Mouse (Mus musculus) R1 (cell line): Measurements from ENCODE around the gene Glrx.

Source experiments
- DNase-seq: peaks from one replicate; pipeline ENCODE4 v3.0.0-alpha.2; 2018; ENCODE audit warnings: low read depth, low spot score

The Glrx gene

GRCm38 (mm10) chr13:75833499-75833898, 6.2 kb upstream of the Glrx start:
- DNase-seq = no peak

DNA sequence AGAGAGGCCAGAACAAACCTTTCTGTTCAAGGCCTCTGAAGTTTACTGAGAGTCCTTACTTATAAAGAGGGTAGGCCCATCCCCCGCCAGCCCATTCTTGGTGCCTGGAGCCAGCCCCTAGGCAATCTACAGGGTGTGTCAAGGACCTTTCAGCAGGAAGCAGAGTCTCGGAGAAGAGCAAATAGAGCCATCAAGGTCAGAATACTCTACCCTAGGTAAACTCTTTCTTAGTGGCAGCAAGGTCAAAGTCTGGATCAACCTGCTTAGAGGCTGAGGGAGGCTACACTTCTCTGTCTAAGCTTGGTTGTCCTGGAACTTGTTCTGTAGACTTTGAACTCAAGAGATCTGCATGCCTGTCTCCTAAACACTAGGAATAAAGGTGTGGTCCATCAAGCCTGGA, 4.2 kb upstream of the Glrx start:
- DNase-seq = peak; percentile 92

GRCm38 (mm10) chr13:75838506-75838905, 1.2 kb upstream of the Glrx start:
- no peak for DNase-seq

- no peak for DNase-seq
Observed at GRCm38 (mm10) chr13:75840752-75841285, 1.2 kb downstream of the Glrx start.

- no peak for DNase-seq
Observed at GRCm38 (mm10) chr13:75841950-75842349, 2.3 kb downstream of the Glrx start.

GRCm38 (mm10) chr13:75843331-75843730, 3.7 kb downstream of the Glrx start:
- DNase-seq = no peak

DNA sequence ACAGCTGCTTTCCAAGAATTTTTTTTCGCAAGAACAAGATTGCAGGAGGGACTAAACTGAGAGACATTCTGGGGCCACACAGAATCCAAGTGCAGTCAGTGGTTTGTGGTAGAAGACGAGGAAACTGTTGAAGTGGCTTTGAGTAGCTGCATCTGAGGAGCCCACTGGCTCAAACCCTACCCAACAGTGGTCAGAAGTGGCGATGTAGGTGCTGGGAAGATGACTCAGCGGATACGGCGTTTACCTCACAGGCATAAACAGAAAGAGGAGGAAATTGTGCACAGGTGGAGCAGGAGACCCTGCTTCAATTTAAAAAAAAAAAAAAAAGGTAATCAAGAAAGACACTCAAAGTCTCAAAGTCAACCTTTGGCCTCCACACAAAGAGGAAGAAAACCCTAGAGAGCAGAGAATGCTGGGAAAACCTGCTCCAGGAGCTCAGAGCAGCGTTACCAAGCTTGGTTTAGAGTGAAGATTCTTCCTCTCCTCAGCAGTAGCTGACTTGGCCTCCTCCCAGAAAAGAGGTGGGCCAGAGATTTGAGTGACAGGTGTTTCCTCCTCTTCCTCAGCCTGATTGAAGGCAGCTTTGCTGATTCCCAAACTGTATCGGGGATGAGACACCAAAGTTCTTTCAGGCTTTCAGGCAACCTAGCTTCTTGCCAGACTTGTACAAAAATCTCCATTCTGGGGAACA, 4.5 kb downstream of the Glrx start:
- peak; percentile 52 for DNase-seq

- no peak for DNase-seq
Observed at GRCm38 (mm10) chr13:75844833-75845518, 5.3 kb downstream of the Glrx start.

DNA sequence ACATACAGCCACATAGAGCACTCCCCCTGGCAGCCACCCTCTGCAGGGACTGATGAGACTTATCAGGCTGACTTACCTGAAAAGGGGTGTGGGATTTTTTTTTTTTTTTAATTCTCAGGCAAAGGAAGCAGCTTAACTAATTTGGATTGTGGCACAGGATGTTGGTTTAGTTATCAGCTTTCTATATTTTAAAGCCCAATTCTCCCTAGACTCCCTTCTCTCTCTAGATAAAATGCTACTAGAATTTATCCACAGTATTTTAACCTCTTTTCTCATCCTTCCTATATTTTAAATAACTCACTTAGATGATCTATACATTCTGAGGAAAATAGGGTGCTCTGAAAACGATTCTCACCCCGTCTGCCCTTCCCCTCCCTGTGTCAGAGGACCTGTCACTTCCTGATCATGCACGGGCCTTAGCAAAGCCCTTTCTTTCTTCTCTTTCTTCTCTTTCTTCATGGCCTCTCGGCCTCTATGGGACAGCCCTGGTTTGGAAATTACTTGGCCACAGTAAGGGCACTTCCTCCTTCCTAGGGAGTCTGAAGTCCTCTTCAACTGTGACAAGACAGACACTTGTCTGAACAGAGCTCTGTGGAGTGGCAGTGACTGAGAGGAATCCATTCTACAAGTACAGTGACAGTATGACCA, 6.0 kb downstream of the Glrx start:
- no peak for DNase-seq

DNA sequence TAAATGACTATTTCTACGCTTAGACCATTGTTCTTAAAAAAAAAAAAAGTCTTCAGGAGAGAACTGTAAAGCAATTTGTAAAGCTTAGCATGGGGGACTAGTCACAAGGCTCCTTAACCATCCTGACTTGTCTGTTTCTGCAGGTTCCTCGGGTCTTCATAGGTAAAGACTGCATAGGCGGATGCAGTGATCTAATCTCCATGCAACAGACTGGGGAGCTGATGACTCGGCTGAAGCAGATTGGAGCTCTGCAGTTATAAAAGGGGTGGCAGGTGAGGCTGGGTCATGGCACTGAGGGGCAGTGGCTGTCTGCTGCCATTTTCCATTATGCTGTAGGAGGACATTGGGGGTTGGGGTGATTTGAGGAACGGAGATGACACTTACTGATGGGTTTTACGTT, 7.4 kb downstream of the Glrx start:
- DNase-seq = no peak

DNA sequence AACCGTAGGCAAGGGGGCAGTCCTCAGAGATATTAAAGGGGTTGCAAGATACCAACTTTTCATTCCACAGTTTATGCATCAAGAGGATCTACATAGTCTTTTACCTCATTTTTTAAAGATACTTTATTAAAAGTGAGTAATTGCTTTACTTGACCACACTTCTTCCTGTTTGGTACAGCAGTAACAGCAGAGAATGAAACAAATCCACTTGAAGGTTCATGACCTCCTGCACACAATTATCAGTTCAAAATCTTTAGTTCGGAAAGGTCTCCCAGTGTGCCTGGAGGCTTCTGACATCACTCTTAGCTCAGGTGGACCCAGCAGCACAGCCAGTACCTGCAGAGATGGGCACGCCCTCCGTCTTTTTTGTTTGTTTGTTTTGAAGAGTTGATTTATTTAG, 12.4 kb downstream of the Glrx start:
- DNase-seq = no peak

- no peak for DNase-seq
Observed at GRCm38 (mm10) chr13:75853118-75853517, 13.4 kb downstream of the Glrx start.

- DNase-seq = no peak
Observed at GRCm38 (mm10) chr13:75859264-75859844, 19.7 kb downstream of the Glrx start.

GRCm38 (mm10) chr13:75865486-75866184, 26.0 kb downstream of the Glrx start:
- no peak for DNase-seq

DNA sequence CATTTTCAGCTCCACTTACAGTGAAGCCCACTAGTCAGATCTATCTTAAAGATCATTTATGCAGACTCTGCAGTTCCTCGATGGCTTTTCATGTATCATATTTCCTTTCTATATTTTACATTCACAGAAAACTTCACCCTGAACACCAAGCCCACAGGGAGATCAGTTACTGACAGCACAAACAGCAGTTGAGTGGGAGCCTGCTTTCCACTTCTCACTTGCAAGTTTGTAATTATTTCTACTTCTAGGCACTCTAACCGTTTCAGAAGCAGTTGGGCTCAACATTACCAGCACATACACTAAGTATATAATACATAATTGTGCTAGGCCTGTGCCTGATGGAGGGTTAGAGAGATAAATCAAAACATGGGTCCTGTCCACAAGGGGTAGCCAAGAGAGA, 28.2 kb downstream of the Glrx start:
- no peak for DNase-seq

DNA sequence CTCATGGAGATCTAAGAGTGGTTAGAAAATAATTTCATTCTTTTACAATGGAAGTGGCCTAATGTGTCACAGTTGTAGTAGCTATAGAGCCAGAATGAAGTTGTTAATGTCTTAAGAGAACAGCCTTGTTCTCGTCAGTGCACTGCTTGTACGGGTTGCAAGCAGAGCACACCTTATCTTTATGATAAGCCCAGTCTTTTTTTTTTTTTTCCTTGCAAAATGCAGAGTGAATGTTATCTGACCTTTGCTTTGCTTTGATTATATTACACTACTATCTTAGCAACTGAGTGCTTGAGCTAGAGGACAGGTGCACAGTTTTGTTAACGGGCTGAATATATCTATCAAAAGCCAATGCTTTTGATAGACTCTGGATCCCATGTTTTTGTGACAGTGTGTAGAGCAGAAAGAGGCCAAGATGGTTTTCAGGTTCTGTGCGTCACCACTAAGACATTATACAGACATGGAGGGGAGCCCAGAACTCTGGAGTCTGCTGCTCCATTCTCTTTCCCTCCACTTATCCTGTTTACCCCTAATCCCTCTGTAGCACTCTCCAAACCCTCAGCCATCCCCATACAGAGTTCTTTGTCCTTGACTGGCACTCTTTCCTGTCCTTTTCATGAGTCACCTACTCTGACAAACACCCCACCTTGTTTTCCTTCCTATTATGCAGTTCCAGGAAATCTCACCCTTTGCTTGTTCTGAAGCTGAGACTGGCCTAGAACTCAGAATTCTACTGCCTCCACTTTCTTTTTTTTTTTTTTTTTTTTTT, 35.1 kb downstream of the Glrx start:
- peak; percentile 44 for DNase-seq

DNA sequence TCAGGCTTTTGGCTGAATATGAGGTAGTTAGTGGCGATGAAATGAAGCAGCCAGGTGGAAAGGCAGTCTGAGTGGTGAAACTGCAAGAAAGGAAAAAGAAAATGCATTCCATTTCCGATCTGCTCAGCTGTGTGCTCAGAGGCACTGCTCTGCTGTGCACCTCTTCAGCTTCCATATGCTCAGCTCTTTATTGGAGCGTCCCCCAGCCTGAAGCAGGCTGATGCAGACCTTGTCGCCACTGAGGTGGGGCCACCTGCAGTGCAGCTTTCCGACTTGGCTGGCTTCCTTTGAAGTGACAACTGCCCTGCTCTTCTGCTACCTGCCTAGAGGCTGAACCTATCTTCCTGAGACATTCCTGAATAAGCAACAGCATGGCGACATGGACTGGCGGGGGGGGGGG, 36.5 kb downstream of the Glrx start:
- peak; percentile 32 for DNase-seq

- DNase-seq = no peak
Observed at GRCm38 (mm10) chr13:75876592-75876991, 36.9 kb downstream of the Glrx start.

- DNase-seq = peak; percentile 74
Observed at GRCm38 (mm10) chr13:75877907-75878306, 38.2 kb downstream of the Glrx start.

DNA sequence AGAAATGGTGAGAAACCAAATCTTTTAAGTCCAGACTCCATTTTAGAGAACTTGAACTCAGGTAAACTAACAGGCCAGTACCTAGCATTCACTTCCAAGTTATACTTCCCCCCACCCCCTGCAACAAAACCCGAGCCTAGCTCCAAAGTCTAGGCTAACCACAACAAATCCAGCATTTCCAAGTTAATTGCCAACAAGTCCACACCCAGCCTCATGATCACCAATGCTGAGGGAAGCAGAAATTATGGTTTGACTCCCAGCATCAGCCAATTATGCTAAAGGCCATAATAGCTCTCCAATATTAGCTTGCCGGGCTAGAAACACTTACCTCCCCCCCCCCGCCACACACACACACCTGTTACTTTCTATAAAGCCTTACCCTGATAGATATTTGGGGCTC, 40.1 kb downstream of the Glrx start:
- DNase-seq = no peak

DNA sequence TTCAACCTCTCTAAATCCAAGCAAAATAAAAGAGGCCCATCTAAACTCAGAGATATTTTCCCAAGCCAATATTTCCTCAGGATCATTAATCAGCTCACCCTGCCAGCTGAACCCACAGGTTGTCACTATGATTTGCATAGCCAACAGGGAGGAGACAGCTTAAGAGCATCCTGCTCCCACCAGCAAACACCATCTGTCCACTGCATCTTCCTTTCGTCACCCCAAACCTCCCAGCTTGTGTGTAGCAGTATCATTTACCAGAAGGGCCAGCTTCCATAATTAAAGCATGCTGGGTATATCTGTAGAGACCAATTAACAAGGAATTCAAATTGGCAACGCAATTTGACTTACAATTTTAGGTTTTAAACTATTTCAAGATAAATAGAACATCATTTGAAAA, 40.8 kb downstream of the Glrx start:
- DNase-seq = no peak
